Mouse (Mus musculus) forelimb bud, embryonic 11.5 days (tissue): ENCODE measurements around the gene Snph.

Experiments
- DNase-seq: peaks from one replicate; pipeline ENCODE4 v3.0.0-alpha.2; 2012; ENCODE audit warnings: low read depth, low spot score

The Snph gene

DNA sequence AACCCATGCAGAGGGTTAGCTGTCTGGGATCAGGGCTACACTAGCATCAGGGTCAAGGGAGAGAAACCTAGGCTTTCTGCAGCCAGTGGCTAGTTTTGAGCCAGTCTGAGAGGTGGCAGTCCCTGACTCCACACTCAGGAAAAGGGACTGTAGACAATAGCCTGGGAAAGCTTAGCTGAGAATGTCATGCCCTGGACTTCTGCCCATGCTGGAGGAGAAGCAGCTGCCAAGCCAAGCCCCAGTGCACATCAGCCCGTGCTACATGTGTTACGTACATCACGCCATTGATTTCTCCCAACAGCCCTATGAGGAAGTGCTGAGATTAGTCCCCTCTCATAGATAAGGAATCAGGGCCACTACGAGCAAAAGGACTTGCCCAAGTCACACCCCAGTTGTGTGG is 30.3 kb downstream of the Snph start:
- DNase-seq: no peak

GRCm38 (mm10) chr2:151598068-151598467 is 34.3 kb downstream of the Snph start:
- DNase-seq: no peak

DNA sequence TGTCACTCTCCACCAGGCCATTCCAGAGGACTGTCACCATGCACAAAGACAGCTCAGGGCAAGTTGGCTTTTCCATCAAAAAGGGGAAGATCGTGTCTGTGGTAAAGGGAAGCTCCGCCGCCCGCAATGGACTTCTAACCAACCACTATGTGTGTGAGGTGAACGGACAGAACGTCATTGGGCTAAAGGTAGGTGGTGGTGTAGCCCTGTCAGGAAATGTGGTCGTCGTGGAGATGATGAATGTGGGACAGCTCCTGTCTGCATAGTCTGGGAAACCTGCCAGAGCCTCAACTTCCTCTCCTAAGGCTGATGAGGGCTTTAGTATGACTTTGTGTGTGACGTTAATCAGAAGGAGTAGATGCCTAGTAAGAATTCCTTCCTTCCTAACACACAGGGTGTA is 45.1 kb downstream of the Snph start:
- no peak for DNase-seq

DNA sequence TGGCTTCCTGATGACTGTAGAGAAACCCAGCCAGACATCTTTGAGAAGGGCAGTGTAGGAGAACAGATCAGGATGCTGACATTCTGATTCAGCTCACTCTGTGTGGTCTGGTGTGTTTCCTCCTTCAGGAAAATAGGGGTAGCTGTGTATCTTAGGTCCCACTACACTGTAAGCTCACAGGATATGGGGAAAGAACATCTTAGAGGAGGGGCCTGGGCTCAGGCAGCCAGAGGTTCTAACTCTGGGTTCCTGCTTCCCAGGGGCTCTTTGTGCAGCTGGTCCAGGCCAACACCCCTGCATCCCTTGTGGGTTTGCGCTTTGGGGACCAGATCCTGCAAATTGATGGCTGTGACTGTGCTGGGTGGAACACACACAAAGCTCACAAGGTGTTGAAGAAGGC is 45.6 kb downstream of the Snph start:
- DNase-seq: no peak

DNA sequence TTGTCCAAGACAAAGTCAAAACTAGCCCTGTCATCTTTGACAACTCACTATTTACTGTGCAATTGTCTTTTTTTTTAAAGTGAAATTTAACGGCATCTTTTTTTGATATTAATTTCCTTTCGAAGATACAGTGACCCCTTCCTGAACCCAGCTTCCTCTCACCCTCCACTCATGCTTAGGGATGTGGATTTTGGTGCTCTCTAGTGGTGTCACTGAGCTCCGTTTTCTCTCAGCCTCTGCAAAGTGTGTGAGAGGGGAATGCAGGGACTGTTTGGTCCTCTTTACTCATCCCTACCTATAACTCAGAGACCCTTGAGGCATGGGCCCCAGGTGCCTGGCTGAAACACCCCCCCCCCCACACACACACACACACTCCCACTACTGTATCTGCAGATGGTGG is 46.5 kb downstream of the Snph start:
- no peak for DNase-seq

DNA sequence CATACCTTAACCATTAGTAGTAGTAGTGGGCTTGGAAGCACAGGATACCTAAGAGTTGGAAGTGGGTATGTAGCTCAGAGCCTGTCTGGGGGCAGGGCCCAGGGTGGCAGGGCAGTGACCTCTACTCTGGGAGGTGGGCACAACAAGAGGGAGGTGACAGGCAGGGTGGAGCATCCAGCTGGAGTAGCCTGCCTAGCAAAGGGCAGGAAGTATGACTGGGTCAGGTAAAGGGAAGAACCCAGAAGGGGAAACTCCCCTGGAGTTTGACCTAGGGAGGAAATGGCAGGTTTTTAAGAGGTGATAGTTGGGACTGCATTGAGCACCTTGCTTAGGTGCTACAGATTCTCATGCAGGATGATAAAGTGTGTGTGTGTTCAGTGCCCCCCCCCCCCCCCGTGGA is 51.4 kb downstream of the Snph start:
- DNase-seq: no peak

DNA sequence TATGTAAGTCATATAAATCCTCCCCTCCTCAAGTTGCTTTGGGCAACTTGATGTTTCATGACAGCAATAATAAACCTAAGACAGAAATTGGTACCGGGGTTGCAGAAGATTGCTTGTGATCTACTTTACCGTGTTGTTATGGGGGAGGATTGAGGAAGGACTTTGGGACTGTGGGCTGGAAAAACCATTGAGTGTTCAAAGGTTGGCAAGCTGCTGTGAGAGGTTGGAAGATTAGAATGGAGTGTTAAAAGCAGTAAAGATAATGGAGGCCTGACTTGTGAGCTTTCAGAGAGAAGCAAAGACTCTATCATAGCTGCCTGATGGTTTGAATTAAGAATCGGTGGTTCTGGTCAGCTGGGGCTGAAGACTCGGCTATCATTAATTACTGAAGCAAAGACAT is 53.2 kb downstream of the Snph start:
- DNase-seq: no peak

DNA sequence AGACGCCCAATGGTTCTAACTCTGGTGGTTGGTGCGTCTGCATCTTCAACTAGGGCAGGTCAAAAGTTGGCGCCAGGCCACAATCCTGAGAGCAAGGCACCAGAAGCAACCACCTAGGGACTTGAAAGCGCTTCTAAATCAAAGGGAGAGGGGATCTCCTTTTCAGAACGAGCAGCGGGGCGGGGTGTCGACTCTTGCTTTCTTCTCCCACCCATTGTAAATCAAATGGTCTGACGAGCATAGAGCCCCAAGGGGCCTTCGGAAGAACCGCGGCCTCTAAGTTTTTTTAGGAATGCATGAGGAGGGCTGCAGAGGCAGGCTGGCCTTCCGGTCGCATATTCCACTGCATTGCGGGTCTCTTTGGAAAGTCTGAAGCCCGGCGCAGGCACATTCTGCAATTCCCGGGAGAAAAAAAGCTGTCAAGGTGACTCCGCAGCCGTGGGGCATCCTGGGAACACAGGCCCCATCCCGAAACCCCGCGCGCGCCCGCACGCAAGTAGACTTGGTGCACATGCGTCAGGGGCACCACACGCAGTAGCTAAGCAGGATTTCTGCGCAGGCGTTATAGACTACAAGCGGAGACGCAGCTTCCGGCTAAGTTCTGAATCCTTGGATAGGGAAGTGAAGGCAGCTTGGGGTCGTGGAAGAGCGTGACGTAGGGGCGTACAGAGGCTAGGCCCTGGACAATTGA is 56.5 kb downstream of the Snph start:
- peak; percentile 78 for DNase-seq

GRCm38 (mm10) chr2:151575119-151575698 is 57.2 kb downstream of the Snph start:
- peak; percentile 67 for DNase-seq

GRCm38 (mm10) chr2:151574607-151575006 is 57.8 kb downstream of the Snph start:
- DNase-seq: no peak

- no peak for DNase-seq
Measured at GRCm38 (mm10) chr2:151573667-151574066, 58.7 kb downstream of the Snph start.

GRCm38 (mm10) chr2:151571873-151572700 is 60.3 kb downstream of the Snph start, which contains the start of gene Sdcbp2:
Sdcbp2 (plus strand) TSS chr2:151572622.
- DNase-seq: no peak

GRCm38 (mm10) chr2:151569452-151569851 is 62.9 kb downstream of the Snph start:
- DNase-seq: no peak

GRCm38 (mm10) chr2:151566856-151567255 is 65.5 kb downstream of the Snph start:
- DNase-seq: no peak

GRCm38 (mm10) chr2:151564986-151565385 is 67.4 kb downstream of the Snph start:
- DNase-seq: no peak

- no peak for DNase-seq
Measured at GRCm38 (mm10) chr2:151564006-151564405, 68.4 kb downstream of the Snph start.

DNA sequence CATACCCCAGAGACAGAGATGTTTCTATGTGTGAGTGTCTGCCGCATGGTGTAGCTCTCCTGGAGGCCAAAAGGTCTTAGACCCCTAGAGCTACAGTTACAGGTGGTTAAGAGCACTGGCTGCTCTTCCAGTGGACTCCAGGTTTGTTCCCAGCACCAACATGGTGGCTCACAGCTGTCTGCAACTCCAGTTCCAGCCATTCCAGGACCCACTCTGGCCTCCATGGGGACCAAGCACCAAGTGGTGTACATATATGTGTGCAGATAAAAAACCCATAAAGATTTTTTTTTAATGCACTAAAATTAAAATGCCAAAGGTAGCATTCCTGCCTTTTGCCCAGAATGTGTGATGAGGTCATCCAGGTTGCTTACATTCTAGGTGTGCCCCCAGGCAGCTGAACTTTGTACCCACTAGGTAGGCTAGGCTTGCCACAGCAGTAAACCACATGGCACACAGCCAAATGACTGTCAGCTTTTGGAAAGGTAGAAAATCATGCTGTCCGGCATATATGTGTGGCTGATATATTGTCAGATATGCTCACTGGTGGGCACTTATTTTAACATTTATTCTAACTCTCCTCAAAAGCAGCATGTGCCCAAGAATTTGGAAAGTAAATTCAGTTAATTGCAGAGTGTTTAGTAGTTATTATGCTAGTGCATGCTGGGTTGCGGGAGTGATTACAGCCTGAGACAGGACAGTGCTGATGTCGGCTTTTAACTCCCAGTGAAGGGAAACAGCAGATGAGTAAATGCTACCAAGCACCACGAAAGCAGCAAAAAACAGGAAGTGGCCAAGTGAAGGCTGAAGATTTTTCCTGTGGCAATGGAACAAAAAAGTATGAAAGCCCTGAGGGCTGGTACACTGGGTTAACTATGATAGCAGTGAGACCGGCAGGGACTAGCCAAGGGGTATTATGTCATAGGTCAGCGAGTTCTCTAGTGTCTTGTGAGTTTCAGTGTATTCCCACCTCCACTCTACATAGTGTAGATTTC is 69.2 kb downstream of the Snph start:
- DNase-seq: no peak

DNA sequence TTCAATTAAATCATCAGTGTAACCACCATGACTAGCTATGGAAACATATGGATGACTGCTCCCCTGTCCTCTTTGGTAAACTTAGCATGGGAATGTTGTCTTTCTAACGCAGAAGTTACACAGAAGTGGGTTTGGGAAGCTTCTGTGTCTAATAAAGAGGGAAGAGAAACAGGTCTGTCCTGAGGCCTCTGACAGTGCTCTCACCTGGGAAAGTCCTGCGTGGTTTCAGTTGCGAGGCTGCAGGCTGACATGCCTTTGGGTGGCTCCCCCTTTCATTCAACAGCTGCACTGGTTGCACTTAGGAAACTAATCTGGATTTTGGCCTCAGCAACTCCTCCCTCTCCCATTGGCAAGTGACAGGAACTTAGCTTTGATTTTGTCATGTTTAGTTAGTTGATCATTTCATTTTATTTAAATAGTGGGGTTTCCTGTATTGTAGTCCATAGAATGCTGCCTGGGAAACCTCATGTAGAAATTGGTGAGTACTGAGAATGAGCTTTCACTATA is 82.7 kb downstream of the Snph start:
- DNase-seq: no peak

GRCm38 (mm10) chr2:151546571-151546970 is 85.8 kb downstream of the Snph start:
- no peak for DNase-seq

DNA sequence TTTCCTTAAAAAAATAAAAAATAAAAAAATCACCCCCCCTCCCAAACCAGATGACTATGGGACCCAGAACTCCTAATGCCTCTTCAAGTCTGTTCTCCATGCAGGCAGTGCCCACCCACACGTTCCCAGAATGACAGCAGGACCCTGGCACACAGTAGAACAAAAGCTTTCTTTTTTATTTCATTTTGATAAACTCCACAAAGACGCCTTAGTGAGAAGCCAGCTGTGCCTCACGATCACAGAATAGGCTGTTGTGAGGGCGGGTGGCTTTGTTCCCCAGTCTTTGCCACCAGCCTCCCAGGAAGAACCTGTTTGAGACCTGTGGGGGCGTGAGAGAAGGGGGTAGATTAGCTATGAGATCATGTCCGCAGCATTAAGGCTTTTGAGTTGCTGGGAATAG is 87.7 kb downstream of the Snph start:
- DNase-seq: no peak
